Mouse (Mus musculus) spleen, adult 2 months (tissue): ENCODE data around the gene Snx22. TPM values are rescaled to one million over a fixed set of nuclear protein-coding genes. Genes with fewer than 3 reads are reported as not detected.

Experiments used
- DNase-seq, 2 experiments: peaks; one replicate each; pipeline versions ENCODE4 v3.0.0 to v3.0.0-alpha.2; 2012 to 2021; ENCODE audit warnings: low spot score in 2 of 2, low read depth in 1 of 2
- H3K27ac ChIP-seq: fragments of 200-500 bp; 2 replicates; pipeline ENCODE4 v1.5.1; 2012; ENCODE audit warnings: low read length, inconsistent platforms; ENCODE audit not compliant: insufficient read depth
- H3K27me3 ChIP-seq: fragments of 200-500 bp; 2 replicates; pipeline ENCODE4 v1.6.1; 2012; ENCODE audit warnings: mild to moderate bottlenecking, moderate library complexity, low read length, inconsistent platforms; ENCODE audit not compliant: control insufficient read depth, insufficient read depth
- H3K36me3 ChIP-seq: fragments of 200-500 bp; 2 replicates; pipeline ENCODE4 v1.6.1; 2012; ENCODE audit warnings: mild to moderate bottlenecking, low read length, inconsistent platforms; ENCODE audit not compliant: control insufficient read depth, insufficient read depth
- H3K4me1 ChIP-seq: fragments of 200-500 bp; 2 replicates; pipeline ENCODE4 v1.6.1; 2011; ENCODE audit warnings: inconsistent platforms; ENCODE audit not compliant: control insufficient read depth, insufficient read depth, insufficient read length
- H3K4me3 ChIP-seq: fragments of 200-500 bp; 2 replicates; pipeline ENCODE4 v1.5.1; 2011; ENCODE audit warnings: mild to moderate bottlenecking, inconsistent platforms; ENCODE audit not compliant: insufficient read depth, insufficient read length; ENCODE audit errors: extremely low read depth
- CTCF ChIP-seq: fragments of 200-500 bp; IDR thresholded peaks from 2 replicates; pipeline ENCODE4 v1.5.1; 2011; ENCODE audit warnings: mild to moderate bottlenecking, inconsistent platforms; ENCODE audit not compliant: insufficient read depth, insufficient read length, insufficient replicate concordance; ENCODE audit errors: extremely low read depth
- POLR2A ChIP-seq: fragments of 200-500 bp; IDR thresholded peaks from 2 replicates; pipeline ENCODE4 v1.6.1; 2011; ENCODE audit warnings: low read depth, low read length, inconsistent platforms
- WGBS: fragments of 180-500 bp; shearing (Covaris S2); methylation state at CpG from one replicate; pipeline ENCODE4 v1.1.7; 2018; 5-methylcytosine and 5-hydroxymethylcytosine counted together
- polyA plus RNA-seq: library from polyadenylated mRNA; depleted of rRNA; stranded (reverse); fragments of >200 nt; gene quantifications from 2 replicates; pipeline ENCODE4 v1.2.3, GENCODE M21; 2012

The Snx22 gene
- polyA plus RNA-seq, 1 experiment, result 18.7 TPM

- no peaks in the 10 kb centered on the region for H3K36me3 ChIP-seq
- WGBS, result 81% methylated on average over 6 of the region's 6 CpGs
Measured at GRCm38 (mm10) chr9:66049931-66050601, 19.5 kb downstream of the Snx22 start.

GRCm38 (mm10) chr9:66043241-66043640, 26.3 kb downstream of the Snx22 start:
- no peak overlapping the region for H3K27ac ChIP-seq
- peaks cover 12% of the 10 kb centered on the region for H3K36me3 ChIP-seq
- WGBS, result 95% methylated on average over 3 of the region's 3 CpGs
- H3K27me3 ChIP-seq, result no peaks in the 10 kb centered on the region
- H3K4me3 ChIP-seq, result no peak overlapping the region
- TF ChIP-seq POLR2A, result no peak
- TF ChIP-seq CTCF, result no peak
- no peak for DNase-seq
- H3K4me1 ChIP-seq, result no peaks in the 10 kb centered on the region

More at GRCm38 (mm10) chr9:66049931-66050601, 19.5 kb downstream of the Snx22 start:
- no peak for TF ChIP-seq CTCF
- no peak for TF ChIP-seq POLR2A
- no peak for DNase-seq
- Histone ChIP-seq H3K27me3 (no peaks in the 10 kb centered on the region), H3K4me3 (no peak overlapping the region), H3K27ac (no peak overlapping the region), H3K4me1 (no peaks in the 10 kb centered on the region)

- WGBS, result 84% methylated on average over 4 of the region's 4 CpGs
- TF ChIP-seq CTCF (no peak), POLR2A (no peak)
Measured at GRCm38 (mm10) chr9:66042331-66042730, 27.2 kb downstream of the Snx22 start.

GRCm38 (mm10) chr9:66040801-66041200, 28.7 kb downstream of the Snx22 start:
- H3K4me1 ChIP-seq, result no peaks in the 10 kb centered on the region
- no peak for TF ChIP-seq CTCF
- TF ChIP-seq POLR2A, result no peak
- no peak overlapping the region for H3K4me3 ChIP-seq
- no peak for DNase-seq
- WGBS, result 85% methylated on average over 3 of the region's 3 CpGs
- no peak overlapping the region for H3K27ac ChIP-seq
- peaks cover 13% of the 10 kb centered on the region for H3K36me3 ChIP-seq
- H3K27me3 ChIP-seq, result no peaks in the 10 kb centered on the region

More at GRCm38 (mm10) chr9:66042331-66042730, 27.2 kb downstream of the Snx22 start:
- Histone ChIP-seq H3K4me3 (no peak overlapping the region), H3K4me1 (no peaks in the 10 kb centered on the region), H3K36me3 (peaks cover 12% of the 10 kb centered on the region), H3K27ac (no peak overlapping the region), H3K27me3 (no peaks in the 10 kb centered on the region)
- no peak for DNase-seq

GRCm38 (mm10) chr9:66039290-66039689, 30.2 kb downstream of the Snx22 start:
- Histone ChIP-seq H3K4me1 (no peaks in the 10 kb centered on the region), H3K4me3 (no peak overlapping the region), H3K27ac (no peak overlapping the region), H3K27me3 (no peaks in the 10 kb centered on the region), H3K36me3 (peaks cover 13% of the 10 kb centered on the region)
- DNase-seq, result no peak
- no peak for TF ChIP-seq POLR2A
- no peak for TF ChIP-seq CTCF
- 93% methylated on average over 4 of the region's 4 CpGs for WGBS

- no peak for TF ChIP-seq CTCF
- TF ChIP-seq POLR2A, result no peak
- Histone ChIP-seq H3K4me1 (no peaks in the 10 kb centered on the region), H3K27ac (no peak overlapping the region), H3K4me3 (no peak overlapping the region), H3K27me3 (no peaks in the 10 kb centered on the region), H3K36me3 (peaks cover 15% of the 10 kb centered on the region)
- DNase-seq, result no peak
- 90% methylated on average over 4 of the region's 4 CpGs for WGBS
Measured at GRCm38 (mm10) chr9:66038581-66038980, 30.9 kb downstream of the Snx22 start.

- H3K27ac ChIP-seq, result no peak overlapping the region
- no peak overlapping the region for H3K4me3 ChIP-seq
- no peak for TF ChIP-seq CTCF
- no peak for TF ChIP-seq POLR2A
- no peak for DNase-seq
- WGBS, result 96% methylated on average over 4 of the region's 4 CpGs
- no peaks in the 10 kb centered on the region for H3K4me1 ChIP-seq
- H3K36me3 ChIP-seq, result peaks cover 15% of the 10 kb centered on the region
- no peaks in the 10 kb centered on the region for H3K27me3 ChIP-seq
Measured at GRCm38 (mm10) chr9:66038082-66038481, 31.4 kb downstream of the Snx22 start.
